Mouse (Mus musculus): ENCODE data around the gene Kctd13.

The Kctd13 gene

GRCm38 (mm10) chr7:126981601-126982000 is 52.9 kb downstream of the Kctd13 start:
- DNase-seq (ENCODE audit: low read depth, low spot score): no peak

GRCm38 (mm10) chr7:126982054-126982453 is 53.4 kb downstream of the Kctd13 start:
- DNase-seq (ENCODE audit: low read depth, low spot score): no peak

GRCm38 (mm10) chr7:126983113-126983512 is 54.4 kb downstream of the Kctd13 start:
- no peak for DNase-seq (ENCODE audit: low read depth, low spot score)

GRCm38 (mm10) chr7:126984667-126985444 is 56.2 kb downstream of the Kctd13 start:
- no peak for DNase-seq (ENCODE audit: low read depth, low spot score)

GRCm38 (mm10) chr7:126986319-126986718 is 57.6 kb downstream of the Kctd13 start:
- DNase-seq (ENCODE audit: low read depth, low spot score): no peak

GRCm38 (mm10) chr7:126988816-126989215 is 60.1 kb downstream of the Kctd13 start:
- no peak for DNase-seq (ENCODE audit: low read depth, low spot score)
